Mouse (Mus musculus): Measurements from ENCODE around the gene Nek2. TPM values are rescaled to one million over a fixed set of nuclear protein-coding genes. Genes with fewer than 3 reads are reported as not detected.
A peak's percentile ranks its signal among the peaks of the same experiment; 100 is the strongest.

Nek2 gene
- 10.3 and 10.4 TPM in 2 replicates for polyA plus RNA-seq (2015; fragmentation: Nextera tagmentation; extraction: Ambion mirVana)

DNA sequence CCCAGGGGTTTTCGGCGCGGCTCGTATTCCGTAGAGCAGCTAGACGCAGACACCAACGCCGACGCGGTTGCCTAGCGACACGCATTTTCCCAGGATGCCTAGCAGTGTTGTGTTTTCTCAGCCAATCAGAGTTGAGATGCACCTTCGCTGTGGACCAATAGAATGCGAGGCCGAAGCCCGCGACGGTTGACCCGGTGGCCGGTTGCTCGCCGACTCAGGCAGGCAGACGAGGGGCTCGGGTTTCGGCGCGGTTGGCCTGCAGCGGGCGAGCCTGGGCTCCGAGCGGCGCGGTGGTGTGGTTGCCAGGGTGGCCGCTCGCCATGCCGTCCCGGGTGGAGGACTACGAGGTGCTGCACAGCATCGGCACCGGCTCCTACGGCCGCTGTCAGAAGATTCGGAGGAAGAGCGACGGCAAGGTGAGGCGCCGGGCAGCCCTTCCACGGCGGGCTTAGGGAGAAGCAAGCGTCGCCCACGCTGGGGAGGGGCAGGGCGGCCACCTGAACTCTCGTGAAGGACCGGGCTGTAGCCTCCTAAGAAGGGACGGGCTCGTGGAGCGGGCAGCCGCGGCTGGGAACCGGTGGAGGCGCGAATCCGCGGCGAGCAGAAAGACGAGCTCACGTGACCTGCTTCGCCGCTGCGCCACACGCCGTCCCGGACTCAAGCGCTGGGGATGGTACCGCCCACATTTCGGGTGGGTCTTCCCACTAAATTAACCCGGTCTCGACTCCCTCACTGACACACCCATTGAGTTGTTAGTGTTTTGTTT is at the start of gene Nek2:
Gene Nek2, plus strand, starts transcription at position 119 of the 766 bp plus-strand sequence.
- H3K27me3 ChIP-seq = no peaks in the 10 kb centered on the region
- under 1% methylated on average over 79 of the region's 79 CpGs for WGBS
- H3K27ac ChIP-seq = peak within 1 kb of the TSS; percentile 60; the same call in 1 of the 2 replicates

DNA sequence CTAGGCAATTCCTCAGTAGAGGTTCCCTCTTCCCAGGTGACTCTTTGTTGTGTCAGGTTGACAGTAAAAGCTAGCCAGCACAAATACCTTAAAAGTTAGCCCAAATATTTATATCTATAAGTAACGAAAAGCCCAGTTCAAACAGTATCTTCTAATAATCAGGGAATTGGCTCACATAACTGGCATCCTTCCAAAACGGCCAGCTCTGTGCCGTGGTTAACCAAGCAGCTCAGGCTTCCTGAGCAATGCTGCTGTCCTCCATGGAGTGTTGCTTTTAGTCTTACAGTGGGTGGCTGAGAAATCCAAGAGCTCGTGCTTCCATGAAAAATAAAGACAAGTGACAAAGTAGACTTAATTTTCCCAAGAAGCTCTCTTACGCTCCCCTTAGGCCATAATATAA is 47.1 kb upstream of the Nek2 start:
- no peak for ATAC-seq (ENCODE audit: low FRiP score)

More for the DNA sequence above, at the start of gene Nek2:
- H3K36me3 ChIP-seq = no peaks in the 10 kb centered on the region
- H3K4me1 ChIP-seq (replicated peaks) = peaks cover 17% of the 10 kb centered on the region
- peak within 1 kb of the TSS; percentile 70 for H3K9ac ChIP-seq
- no peaks in the 10 kb centered on the region for H3K9me3 ChIP-seq
- H3K4me3 ChIP-seq = peak within 1 kb of the TSS; percentile 74
- H3K4me2 ChIP-seq = peak within 1 kb of the TSS; percentile 96
- peak; percentile 93 for ATAC-seq (ENCODE audit: low FRiP score)

DNA sequence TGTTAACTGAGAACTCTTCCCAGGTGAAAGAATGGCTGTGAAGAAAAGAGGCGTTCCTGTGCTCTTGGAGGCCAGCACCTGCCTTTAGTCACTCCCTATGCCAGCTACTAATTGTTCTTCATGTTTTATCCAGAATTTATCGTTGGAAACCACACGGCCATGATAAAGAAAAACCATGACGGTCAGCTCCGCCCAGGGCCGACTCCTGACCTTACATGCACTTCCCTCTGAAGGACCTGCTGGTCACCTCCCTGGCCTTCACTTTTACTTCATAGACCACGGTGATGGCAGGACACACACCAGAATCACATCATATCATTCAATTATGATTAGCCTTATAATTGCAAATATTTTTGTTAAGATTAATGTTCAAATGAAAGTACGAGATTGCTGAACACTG is 46.1 kb upstream of the Nek2 start:
- Histone ChIP-seq H3K9ac (no peak overlapping the region), H3K4me2 (no peak overlapping the region), H3K27me3 (no peaks in the 10 kb centered on the region), H3K9me3 (no peaks in the 10 kb centered on the region), H3K4me3 (no peak overlapping the region), H3K36me3 (peaks cover 76% of the 10 kb centered on the region), H3K27ac (no peak overlapping the region), H3K4me1 (replicated peaks) (no peaks in the 10 kb centered on the region)
- 92% methylated on average over 8 of the region's 8 CpGs for WGBS
- ATAC-seq (ENCODE audit: low FRiP score) = no peak

More for the DNA sequence above, 47.1 kb upstream of the Nek2 start:
- Histone ChIP-seq H3K27ac (no peak overlapping the region), H3K27me3 (no peaks in the 10 kb centered on the region), H3K4me3 (no peak overlapping the region), H3K4me1 (replicated peaks) (no peaks in the 10 kb centered on the region), H3K36me3 (peaks cover 68% of the 10 kb centered on the region), H3K9me3 (no peaks in the 10 kb centered on the region), H3K9ac (no peak overlapping the region), H3K4me2 (no peak overlapping the region)
- 83% methylated on average over 5 of the region's 5 CpGs for WGBS

DNA sequence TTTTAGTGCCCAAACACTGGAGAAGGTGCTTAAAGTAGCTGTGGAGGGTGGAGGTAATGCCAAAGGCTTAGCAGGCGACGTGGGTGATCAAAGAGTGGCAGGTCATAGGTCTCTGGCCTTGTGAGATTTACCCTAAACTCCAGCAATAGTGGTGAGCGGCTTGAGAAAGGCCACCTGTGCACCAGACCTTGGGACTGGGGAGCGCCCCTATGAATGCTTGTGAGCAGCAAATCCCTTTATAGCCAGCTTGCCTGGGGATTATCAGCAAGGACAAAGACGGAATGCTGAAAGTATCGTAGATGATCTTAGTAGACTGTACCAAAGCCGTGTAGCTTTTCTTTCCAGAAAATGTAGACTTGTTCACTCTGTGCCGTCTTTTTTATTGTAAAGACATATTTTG is 43.7 kb upstream of the Nek2 start:
- no peak overlapping the region for H3K4me2 ChIP-seq
- no peaks in the 10 kb centered on the region for H3K27me3 ChIP-seq
- no peak overlapping the region for H3K4me3 ChIP-seq
- H3K36me3 ChIP-seq = peaks cover 76% of the 10 kb centered on the region
- H3K27ac ChIP-seq = no peak overlapping the region
- no peak overlapping the region for H3K9ac ChIP-seq
- no peaks in the 10 kb centered on the region for H3K4me1 ChIP-seq (replicated peaks)
- no peaks in the 10 kb centered on the region for H3K9me3 ChIP-seq
- WGBS = 91% methylated on average over 8 of the region's 8 CpGs
- no peak for ATAC-seq (ENCODE audit: low FRiP score)

DNA sequence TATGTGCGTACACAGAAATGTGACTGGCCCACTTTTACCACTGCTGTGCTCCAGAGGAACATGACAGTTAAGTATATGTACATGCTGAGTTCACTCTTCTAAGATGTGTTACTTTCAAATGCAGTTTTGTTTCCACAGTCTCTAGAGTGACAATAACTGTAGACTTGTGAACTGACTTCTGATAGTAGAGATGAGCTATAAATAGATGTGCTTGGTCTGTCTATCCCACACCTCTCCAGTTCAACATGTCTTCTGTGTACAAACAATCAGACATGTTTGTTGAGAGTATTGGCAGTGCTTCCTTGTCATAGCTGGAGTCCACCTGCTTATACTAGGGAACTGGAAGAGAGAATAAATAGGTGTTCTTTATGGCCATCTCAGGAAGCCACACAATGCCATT is 40.8 kb upstream of the Nek2 start:
- no peak overlapping the region for H3K9ac ChIP-seq
- H3K4me1 ChIP-seq (replicated peaks) = no peaks in the 10 kb centered on the region
- no peak for ATAC-seq (ENCODE audit: low FRiP score)
- peaks cover 56% of the 10 kb centered on the region for H3K36me3 ChIP-seq
- H3K4me3 ChIP-seq = no peak overlapping the region
- WGBS = 100% methylated on average over 1 of the region's 1 CpGs
- no peak overlapping the region for H3K27ac ChIP-seq
- no peak overlapping the region for H3K4me2 ChIP-seq
- no peaks in the 10 kb centered on the region for H3K27me3 ChIP-seq
- H3K9me3 ChIP-seq = no peaks in the 10 kb centered on the region

DNA sequence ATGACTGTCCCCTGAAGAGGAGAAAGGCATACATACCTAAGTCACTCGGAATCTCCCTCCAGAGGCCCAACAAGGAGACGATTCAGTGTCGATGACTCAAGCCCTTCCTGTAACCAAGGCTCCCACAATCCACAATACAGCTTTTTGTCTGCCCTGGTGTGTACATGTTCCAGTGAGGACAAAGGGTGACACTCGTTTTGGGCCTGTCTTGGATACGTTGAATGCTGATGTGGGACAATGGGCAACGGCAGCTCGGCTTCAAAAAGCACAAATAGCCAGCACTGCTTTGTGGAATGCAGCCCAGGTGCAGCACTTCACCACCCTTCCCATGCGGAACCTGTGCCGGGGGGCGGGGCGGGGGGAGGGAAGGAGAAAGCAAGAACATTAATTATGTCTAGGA is 36.1 kb upstream of the Nek2 start:
- H3K27ac ChIP-seq = no peak overlapping the region
- no peak for ATAC-seq (ENCODE audit: low FRiP score)

DNA sequence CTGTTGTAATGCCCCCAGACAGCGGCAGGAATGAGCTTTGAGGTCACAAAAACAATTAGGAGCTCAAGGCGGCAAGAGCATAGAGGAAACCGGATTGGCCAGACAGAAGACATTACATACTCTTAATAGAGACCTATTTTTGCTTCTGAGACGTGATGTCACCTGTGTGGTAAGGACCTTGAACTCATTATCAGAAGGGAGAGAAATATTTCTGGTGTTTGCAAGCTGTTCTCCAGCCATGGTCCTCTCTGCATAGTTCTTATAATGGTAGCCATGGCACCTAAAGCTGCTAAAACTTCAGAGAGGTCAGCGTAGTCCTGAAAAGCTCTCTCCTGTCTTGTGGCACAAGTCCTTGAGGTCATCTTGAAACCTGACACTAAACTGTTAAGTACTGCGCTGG is 35.0 kb upstream of the Nek2 start:
- H3K27me3 ChIP-seq = no peaks in the 10 kb centered on the region
- WGBS = 72% methylated on average over 6 of the region's 6 CpGs
- H3K4me1 ChIP-seq (replicated peaks) = 0 out of 2 replicates have a peak, but pooled peaks cover 4% of the 10 kb centered on the region
- no peak overlapping the region for H3K4me2 ChIP-seq
- H3K9me3 ChIP-seq = peaks cover 4% of the 10 kb centered on the region; the same call in 1 of the 2 replicates
- no peak overlapping the region for H3K4me3 ChIP-seq
- no peak overlapping the region for H3K9ac ChIP-seq
- H3K36me3 ChIP-seq = peaks cover 5% of the 10 kb centered on the region; the same call in 1 of the 2 replicates
- H3K27ac ChIP-seq = no peak overlapping the region
- ATAC-seq (ENCODE audit: low FRiP score) = no peak

More for the DNA sequence above, 36.1 kb upstream of the Nek2 start:
- Histone ChIP-seq H3K4me2 (no peak overlapping the region), H3K9me3 (no peaks in the 10 kb centered on the region; the same call in 1 of the 2 replicates), H3K36me3 (peaks cover 15% of the 10 kb centered on the region), H3K27me3 (no peaks in the 10 kb centered on the region), H3K4me3 (no peak overlapping the region), H3K9ac (no peak overlapping the region), H3K4me1 (replicated peaks) (0 out of 2 replicates have a peak, but pooled peaks cover 4% of the 10 kb centered on the region)
- 59% methylated on average over 11 of the region's 11 CpGs for WGBS

DNA sequence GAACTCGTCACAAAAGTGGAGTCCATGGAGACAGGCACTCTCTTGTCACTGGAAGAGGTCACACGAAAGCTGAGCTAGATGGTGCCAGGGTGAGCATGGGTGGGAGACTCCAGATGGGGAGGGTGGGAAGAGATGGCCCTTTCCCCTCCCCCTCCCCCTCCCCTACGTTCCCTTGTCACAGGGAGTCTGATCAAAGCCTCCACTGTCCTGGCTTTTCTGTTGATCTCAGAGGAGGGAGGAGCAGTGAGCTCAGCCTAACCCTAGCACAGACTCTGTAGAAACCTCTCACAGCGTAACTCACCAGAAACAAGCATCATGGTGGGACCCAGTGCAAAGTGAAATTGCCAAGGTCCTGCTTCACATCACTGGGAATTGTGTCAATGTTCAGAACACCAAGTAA is 33.9 kb upstream of the Nek2 start:
- H3K9me3 ChIP-seq = peaks cover 4% of the 10 kb centered on the region; the same call in 1 of the 2 replicates
- no peak for ATAC-seq (ENCODE audit: low FRiP score)
- H3K36me3 ChIP-seq = 0 out of 2 replicates have a peak, but pooled peaks cover 2% of the 10 kb centered on the region
- no peak overlapping the region for H3K4me3 ChIP-seq
- H3K4me2 ChIP-seq = no peak overlapping the region
- H3K4me1 ChIP-seq (replicated peaks) = 0 out of 2 replicates have a peak, but pooled peaks cover 4% of the 10 kb centered on the region
- no peak overlapping the region for H3K27ac ChIP-seq
- H3K9ac ChIP-seq = no peak overlapping the region
- no peaks in the 10 kb centered on the region for H3K27me3 ChIP-seq
- 34% methylated on average over 4 of the region's 4 CpGs for WGBS

DNA sequence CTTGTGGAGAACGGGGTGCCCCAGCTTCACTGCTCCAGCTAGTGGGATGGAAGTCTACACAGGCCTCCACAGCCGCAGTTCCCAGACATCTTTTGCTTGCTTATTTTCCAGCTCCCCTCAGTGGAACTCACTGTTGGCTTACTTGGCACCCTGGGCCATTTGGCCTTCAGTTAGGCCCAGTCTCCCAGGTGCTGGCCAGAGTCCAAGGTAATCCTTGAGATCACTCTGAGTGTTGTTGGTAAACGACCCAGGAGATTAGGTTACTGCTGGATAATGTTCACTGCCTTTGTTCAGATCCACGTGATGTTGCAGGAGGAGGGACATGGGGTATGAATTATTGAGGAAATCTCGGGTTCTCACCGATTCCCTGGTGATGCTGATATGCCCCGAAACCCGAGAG is 28.3 kb upstream of the Nek2 start:
- Histone ChIP-seq H3K4me3 (no peak overlapping the region), H3K9ac (no peak overlapping the region), H3K27ac (no peak overlapping the region), H3K9me3 (peaks cover 4% of the 10 kb centered on the region; the same call in 1 of the 2 replicates), H3K36me3 (no peaks in the 10 kb centered on the region), H3K4me1 (replicated peaks) (no peaks in the 10 kb centered on the region), H3K27me3 (no peaks in the 10 kb centered on the region), H3K4me2 (no peak overlapping the region)
- ATAC-seq (ENCODE audit: low FRiP score) = no peak
- WGBS = 74% methylated on average over 8 of the region's 8 CpGs

DNA sequence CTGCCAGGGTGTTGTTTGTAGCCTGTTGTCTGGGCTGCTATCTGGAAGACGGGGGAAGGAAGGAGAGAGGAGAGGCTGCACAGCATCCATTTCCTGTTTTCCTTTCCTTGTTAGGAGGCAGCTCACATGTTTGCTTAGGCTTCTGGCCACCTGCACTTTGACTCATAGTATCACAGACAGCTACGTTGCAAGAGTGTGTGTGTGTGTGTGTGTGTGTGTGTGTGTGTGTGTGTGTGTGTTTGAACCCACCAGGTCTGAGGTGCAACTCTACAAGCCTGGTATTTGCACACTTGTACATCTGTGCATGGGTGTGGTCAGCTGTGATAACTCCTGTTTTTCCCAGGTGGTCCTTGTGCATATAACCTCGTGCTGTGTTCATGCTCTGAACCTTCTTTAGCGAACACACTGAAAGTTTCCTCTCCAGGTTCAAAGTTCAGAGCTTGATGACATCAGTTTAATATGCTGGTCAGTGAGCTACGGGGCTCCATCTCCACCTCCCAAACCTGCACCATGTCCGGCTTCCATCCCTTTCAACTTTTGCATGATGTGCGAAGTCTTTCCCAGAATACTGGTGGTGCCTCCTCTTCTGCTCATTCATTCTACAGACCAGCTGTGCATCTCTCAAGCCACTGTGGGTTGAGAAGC is 27.2 kb upstream of the Nek2 start:
- 88% methylated on average over 7 of the region's 7 CpGs for WGBS
- no peak overlapping the region for H3K4me3 ChIP-seq
- H3K4me1 ChIP-seq (replicated peaks) = no peaks in the 10 kb centered on the region

DNA sequence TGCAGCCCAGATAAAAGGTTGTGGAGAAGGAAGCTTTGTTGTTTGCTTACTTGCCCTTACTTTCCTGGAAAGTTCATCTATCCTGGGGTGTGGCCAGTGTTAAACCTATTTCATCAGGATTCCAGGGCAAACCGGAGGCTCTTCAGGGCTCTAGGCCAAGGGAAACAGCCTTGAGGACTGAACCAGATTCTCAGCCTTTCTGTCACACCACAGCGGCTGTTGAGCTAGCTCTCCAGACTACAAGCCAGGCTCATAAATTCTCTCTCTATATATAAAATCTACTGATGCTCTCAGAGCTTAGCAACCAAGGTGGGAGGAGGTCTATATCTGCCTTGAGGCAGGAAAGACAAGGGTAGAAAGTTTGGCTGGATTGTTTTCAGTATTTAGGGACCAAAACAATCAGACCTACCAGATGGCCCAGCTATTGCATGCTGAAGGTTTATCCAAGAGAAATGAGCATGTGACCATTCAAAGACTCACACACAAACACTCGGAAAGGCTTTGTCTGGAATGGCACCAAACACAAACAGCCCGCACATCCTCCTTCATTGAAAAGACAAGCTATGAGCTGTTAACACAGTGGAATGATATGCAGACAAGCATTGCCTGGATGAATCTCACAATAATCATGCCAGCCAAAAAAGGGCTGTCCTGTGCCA is 24.9 kb upstream of the Nek2 start:
- Histone ChIP-seq H3K9ac (no peak overlapping the region), H3K9me3 (0 out of 2 replicates have a peak, but pooled peaks cover 3% of the 10 kb centered on the region), H3K27ac (no peak overlapping the region), H3K4me1 (replicated peaks) (no peaks in the 10 kb centered on the region), H3K4me2 (no peak overlapping the region), H3K27me3 (no peaks in the 10 kb centered on the region), H3K4me3 (no peak overlapping the region), H3K36me3 (no peaks in the 10 kb centered on the region)
- no peak for ATAC-seq (ENCODE audit: low FRiP score)
- WGBS = 86% methylated on average over 4 of the region's 4 CpGs

More for the DNA sequence above, 27.2 kb upstream of the Nek2 start:
- Histone ChIP-seq H3K36me3 (no peaks in the 10 kb centered on the region), H3K27me3 (no peaks in the 10 kb centered on the region), H3K27ac (no peak overlapping the region), H3K9me3 (peaks cover 6% of the 10 kb centered on the region; the same call in 1 of the 2 replicates), H3K4me2 (no peak overlapping the region), H3K9ac (no peak overlapping the region)
- no peak for ATAC-seq (ENCODE audit: low FRiP score)
